Mouse (Mus musculus) adrenal gland, postnatal 14 days (tissue): ENCODE data around the gene Efemp1. TPM values are rescaled to one million over a fixed set of nuclear protein-coding genes. Genes with fewer than 3 reads are reported as not detected.

Source experiments
- DNase-seq: peaks from one replicate; pipeline ENCODE4 v3.0.0; 2021; ENCODE audit warnings: mixed read lengths
- long read RNA-seq, 2 experiments: library from polyadenylated mRNA; stranded (forward); transcript quantifications; one replicate each; pipeline ENCODE4 v2.0.0; 2021
- total RNA-seq: library from RNA; stranded (reverse); gene quantifications from 2 replicates; pipeline ENCODE4 v1.2.3, GENCODE M21; 2021

Gene Efemp1
- 28.3 and 36.6 TPM in 2 replicates for total RNA-seq
- long read RNA-seq, experiment 1, transcript Efemp1-201 (11 exons, 2,037 nt) = major isoform, 24 of 34 reads
- long read RNA-seq, experiment 1, partial matches to known transcripts = 7 of 34 reads
- long read RNA-seq, experiment 1, other reads (novel, unspliced or antisense) = 3 of 34 reads
- long read RNA-seq, experiment 2, transcript Efemp1-201 (11 exons, 2,037 nt) = major isoform, 13 of 18 reads
- long read RNA-seq, experiment 2, partial matches to known transcripts = 2 of 18 reads
- long read RNA-seq, experiment 2, other reads (novel, unspliced or antisense) = 3 of 18 reads

- peak; percentile 52 for DNase-seq
These were observed at the start of gene Efemp1 for GRCm38 (mm10) chr11:28853102-28853800. TSS of gene Efemp1 (plus strand) at chr11:28853204.

- peak; percentile 49 for DNase-seq
These were observed 44.3 kb upstream of the Efemp1 start for GRCm38 (mm10) chr11:28808685-28809084.

GRCm38 (mm10) chr11:28811874-28812273 lies 41.1 kb upstream of the Efemp1 start:
- DNase-seq = no peak

- DNase-seq = no peak
These were observed 40.4 kb upstream of the Efemp1 start for GRCm38 (mm10) chr11:28812564-28812963.

GRCm38 (mm10) chr11:28817405-28817804 lies 35.6 kb upstream of the Efemp1 start:
- no peak for DNase-seq

GRCm38 (mm10) chr11:28826950-28827349 lies 26.1 kb upstream of the Efemp1 start:
- no peak for DNase-seq

GRCm38 (mm10) chr11:28833809-28834208 lies 19.2 kb upstream of the Efemp1 start:
- DNase-seq = peak; percentile 7

GRCm38 (mm10) chr11:28835141-28835540 lies 17.9 kb upstream of the Efemp1 start:
- DNase-seq = no peak

- DNase-seq = peak; percentile 14
These were observed 3.2 kb upstream of the Efemp1 start for GRCm38 (mm10) chr11:28849841-28850240.

GRCm38 (mm10) chr11:28851645-28852044 lies 1.4 kb upstream of the Efemp1 start:
- no peak for DNase-seq

- no peak for DNase-seq
These were observed 564 bp upstream of the Efemp1 start for GRCm38 (mm10) chr11:28852361-28852919.

- DNase-seq = no peak
These were observed 6.1 kb downstream of the Efemp1 start for GRCm38 (mm10) chr11:28859125-28859524.

- DNase-seq = no peak
These were observed 16.1 kb downstream of the Efemp1 start for GRCm38 (mm10) chr11:28869129-28869528.

GRCm38 (mm10) chr11:28881381-28881976 lies 28.5 kb downstream of the Efemp1 start:
- DNase-seq = no peak

- DNase-seq = no peak
These were observed 30.1 kb downstream of the Efemp1 start for GRCm38 (mm10) chr11:28883106-28883505.

- DNase-seq = no peak
These were observed 36.5 kb downstream of the Efemp1 start for GRCm38 (mm10) chr11:28889538-28889937.

- DNase-seq = no peak
These were observed 38.5 kb downstream of the Efemp1 start for GRCm38 (mm10) chr11:28891515-28891914.

GRCm38 (mm10) chr11:28899420-28899819 lies 46.4 kb downstream of the Efemp1 start:
- no peak for DNase-seq

GRCm38 (mm10) chr11:28904596-28904995 lies 51.6 kb downstream of the Efemp1 start:
- no peak for DNase-seq

- DNase-seq = peak; percentile 32
These were observed 53.3 kb downstream of the Efemp1 start for GRCm38 (mm10) chr11:28906288-28906687.

GRCm38 (mm10) chr11:28908908-28909545 lies 56.0 kb downstream of the Efemp1 start:
- DNase-seq = peak; percentile 45

- DNase-seq = no peak
These were observed 59.6 kb downstream of the Efemp1 start for GRCm38 (mm10) chr11:28912469-28913138.
